Mouse (Mus musculus): ENCODE results near the gene Fam53b. TPM values are rescaled to one million over a fixed set of nuclear protein-coding genes. Genes with fewer than 3 reads are reported as not detected.

The Fam53b gene
- total RNA-seq, 2 experiments from 2014 or later = 29.6 to 38.3 TPM

DNA sequence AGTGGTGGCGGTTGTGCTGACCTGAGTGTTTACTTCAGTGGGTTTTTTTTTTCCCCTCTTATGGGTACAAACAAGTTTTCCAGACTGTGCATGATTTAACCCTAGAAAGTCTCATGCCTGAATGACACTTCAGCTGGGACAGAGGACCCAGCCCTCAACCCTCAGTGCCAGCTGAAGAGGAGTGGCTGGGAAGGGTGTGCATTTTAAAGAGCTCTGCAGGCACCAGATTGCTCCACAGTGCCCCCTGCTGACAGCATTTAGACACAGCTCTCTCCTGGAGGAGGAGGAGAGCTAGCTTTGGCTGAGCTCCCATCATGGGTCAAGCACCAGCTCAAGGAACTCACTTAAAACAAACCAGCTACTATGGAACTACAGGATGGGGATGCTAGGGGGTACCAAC lies 2.8 kb downstream of the Fam53b start:
- DNase-seq = peak; percentile 96

DNA sequence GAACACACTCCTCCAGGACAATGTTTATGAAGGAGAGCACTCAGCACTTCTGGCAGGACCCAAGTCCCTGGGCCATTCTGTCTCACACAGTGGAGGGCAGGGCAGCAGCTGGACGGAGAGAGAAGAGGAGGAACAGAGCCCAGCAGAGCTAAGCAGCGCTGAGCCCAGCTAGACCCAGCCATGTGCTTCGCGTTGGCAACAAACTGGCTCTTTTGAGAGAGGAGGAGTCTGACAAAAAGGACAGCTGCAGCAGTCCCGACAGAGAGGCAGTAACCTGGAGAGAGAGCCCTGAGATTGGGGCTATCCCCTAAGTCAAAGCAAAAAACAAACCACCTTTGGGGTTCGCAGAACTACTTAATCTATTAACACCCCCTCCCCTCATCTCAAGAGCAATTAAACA lies 3.3 kb downstream of the Fam53b start:
- DNase-seq = peak; percentile 66

DNA sequence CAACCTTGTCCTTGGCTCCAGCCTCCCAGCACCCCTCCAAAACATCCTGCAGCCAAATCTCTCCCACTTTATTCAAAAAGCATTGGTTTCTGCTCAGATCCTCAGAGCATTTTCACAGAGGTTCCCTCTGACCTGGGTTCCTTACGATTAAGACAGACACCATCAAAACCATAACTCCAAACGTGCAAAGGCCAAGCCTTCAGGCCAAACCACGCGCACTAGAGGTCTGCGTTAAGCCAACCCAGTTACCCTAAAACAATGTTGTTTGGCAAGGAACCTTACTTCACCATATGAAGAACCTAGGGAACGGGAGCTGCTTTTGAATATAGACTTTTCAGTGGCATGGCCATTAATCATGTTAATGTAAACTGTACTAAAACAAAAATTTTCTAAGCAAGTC lies 4.0 kb downstream of the Fam53b start:
- no peak for DNase-seq

DNA sequence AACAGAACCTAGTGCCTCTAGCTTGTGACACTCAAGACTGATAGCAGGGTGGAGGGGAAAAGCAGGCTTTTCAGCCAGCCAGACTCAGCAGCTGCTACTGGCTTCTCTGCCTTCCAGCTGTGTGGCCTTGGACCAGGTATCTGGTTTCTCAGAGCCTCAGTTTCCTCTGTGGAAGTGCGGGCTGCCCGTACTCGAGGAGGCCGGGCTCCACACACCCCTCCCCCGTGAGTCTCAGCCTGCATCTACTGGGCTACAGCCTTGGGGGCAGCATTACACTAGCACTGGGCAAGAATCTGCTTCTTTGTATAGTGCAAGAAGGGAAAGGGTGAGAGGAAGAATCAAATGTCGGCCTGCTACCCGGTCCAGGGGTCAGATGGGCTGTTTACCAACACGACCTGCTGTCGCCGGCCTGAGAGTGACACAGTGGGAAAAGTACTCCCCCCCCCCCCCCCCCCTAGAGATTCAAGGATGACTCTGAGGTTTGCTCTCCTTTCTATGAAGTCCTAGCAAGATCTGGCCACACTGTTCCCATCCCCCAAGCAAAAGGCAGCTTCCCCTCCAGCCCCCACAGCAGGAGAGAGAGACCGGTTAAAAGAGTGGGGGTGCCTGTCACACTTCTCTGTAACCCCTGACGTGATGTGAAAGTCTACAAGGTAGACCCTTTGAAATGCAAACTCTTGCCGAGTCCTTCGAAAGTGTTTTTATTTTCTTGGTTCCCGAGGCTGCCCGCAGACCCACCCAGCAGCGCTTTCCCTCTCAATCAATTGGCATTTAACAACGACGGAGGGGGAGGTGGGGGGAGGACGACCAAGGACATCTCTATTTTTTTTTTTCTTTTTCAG lies 4.6 kb downstream of the Fam53b start:
- no peak for DNase-seq

DNA sequence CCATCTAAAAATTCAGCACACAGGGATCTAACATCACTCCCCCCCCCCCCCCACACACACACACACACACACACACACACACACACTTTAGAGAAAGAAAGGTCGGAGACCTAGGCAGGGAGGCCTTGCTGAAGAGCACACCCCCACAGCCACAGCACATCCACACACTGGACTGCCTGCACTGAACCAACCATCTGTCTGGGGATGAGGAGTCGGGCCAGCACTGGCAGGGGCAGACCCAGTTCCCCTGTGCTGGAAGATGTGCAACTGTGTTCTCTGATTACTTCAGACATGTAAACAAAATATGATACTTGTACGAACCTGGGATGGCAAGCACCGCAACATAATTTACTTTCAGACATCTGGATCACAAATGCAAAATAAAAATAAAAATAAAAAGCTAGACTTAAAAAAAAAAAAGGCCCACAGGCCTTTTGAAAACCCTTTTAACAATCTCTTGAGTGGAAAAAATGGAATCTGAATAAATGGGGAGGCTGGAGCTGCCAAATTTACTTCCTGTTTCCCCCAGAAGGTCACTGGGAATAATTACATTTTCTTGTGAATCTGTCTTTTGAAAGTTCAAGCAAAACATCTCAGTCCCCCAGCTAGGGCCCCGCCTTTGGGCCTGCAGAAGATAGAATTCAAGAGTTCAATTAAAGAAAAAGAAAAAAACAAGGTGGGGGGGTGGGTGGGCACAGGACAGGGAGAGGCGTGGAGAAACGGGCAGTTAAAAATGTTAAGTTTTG lies 5.5 kb downstream of the Fam53b start:
- DNase-seq = no peak

DNA sequence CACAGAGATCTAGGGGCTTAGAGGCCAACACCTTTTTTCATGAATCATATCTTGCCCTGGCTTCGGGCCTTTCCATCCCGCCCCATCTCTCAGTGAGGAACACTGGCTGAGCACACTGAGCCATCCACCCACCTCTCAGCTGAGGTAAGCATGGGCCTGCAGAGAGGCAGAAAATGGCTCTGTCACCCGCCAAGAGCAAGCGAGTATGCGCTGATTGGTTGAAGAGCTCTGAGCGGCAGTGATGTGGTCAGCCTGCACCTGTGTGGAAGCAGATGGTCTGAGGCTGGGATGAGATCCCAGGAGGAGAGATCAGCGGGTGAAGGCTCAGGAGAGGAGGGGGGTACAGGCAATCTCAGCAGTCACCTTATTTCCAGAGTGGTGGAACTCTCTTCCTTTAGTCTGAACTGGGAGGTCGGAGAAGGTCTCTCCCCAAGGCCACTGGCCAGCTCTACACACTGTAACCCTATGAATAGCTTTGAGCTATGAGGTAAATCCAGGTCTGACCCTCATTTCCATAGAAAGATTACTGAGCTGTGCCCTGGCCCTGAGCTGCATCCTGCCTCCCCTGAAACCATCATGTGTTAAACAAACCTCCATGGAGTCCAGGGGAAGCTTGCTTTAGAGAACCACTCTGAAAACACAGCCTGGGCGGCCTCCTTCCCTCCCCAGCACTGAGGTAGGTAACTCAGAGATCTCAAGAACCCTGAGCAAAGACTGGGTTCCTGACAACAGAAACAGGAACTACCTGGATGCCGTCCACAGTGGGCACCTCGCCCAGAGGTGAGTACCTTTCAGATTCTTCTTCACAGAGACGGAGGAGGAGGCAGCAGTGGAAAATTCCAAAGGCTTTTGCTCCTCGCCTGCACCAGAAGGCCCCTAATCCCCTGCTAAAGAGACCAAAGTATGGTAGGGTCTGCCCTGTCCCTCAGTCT lies 6.5 kb downstream of the Fam53b start:
- no peak for DNase-seq

DNA sequence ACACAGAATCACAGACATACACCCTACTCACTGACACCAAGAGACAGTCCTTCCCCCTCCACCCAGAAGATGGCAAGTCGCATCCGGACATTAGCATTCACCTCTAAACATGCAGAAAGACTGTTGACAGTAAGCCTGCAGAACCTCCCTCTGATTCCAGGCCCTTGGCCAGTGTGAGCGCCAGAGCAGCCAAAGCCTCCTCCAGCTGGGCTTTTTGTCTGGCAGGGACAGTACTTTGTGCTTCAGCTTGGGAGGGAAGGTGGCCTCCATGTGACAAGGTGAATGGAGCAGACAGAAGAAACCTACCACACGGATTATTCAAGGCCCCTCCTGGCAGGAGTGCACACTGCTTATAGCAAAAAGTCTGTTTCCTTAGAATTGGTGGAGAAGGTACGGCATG lies 7.4 kb downstream of the Fam53b start:
- peak; percentile 72 for DNase-seq

DNA sequence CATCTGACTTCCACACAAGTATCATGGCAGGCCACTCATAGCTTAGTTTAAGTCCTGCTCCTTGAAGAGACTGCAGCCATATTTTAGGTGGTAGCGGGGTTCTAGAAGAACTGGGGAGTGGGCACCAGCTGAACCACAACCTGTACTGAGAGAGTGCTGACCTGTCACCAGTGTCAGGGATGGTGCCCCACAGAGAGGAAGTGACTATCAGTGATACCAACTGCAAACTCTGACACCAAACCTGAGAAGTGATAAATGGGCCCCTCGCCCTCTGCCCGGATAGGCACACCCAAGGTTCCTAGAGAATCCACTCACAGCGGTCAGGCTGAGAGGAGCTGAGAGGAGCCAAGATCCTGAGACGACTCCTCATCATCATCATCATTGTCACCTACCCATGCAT lies 8.7 kb downstream of the Fam53b start:
- no peak for DNase-seq

DNA sequence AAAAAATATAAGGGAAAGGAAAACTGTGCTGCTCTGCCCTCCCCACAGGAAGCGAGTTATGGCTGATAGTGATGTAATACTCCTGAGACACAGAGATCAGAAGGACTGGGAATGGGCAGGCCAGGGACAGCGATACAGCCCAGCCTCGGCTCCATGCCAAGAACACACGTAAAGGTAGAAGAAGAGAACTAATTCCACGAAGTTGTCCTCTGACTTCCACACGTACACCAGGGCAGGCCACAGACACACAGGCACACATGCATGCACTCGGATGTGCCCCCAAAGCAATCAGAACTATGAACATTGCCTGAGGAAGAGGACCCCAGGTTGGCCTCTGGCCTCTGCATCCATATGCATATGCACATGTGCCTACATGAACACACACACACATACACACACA lies 9.2 kb downstream of the Fam53b start:
- DNase-seq = peak; percentile 55

DNA sequence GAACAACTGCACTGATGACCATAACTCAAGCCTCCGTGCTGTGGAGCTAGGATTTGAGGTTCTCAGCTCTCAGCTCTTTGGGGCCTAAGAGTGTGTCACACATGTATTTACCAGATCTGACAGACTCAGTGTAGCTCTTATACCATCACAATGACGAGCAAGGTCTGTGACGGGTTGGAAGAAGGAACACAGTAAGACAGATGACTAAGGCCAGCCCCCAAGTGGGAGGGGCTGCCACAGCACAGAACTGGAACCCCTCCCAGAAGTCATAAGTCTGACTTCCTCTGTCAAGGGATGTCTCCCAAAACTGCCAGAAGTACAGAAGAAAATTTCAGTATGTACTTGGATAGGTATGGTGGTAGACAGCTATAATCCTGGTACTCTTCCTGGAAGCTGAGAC lies 9.7 kb downstream of the Fam53b start:
- peak; percentile 47 for DNase-seq

DNA sequence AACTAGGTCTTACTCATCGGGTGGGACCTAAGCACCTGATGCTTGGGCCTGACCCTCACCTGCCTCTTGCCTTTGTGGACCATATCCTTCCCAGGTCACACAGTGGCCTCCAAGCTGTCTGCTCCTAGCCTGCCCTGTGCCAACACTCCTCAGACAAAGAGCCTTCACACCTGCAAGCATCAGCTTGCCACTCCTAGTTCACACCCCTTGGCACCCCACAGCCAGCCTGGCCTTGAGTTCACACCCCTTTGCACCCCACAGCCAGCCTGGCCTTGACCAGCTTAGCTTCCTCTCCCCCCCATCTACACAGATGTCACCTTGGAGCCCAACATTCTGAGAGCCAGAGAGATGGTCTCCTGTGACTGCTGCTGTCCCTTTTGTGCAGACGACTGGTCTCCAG lies 10.3 kb downstream of the Fam53b start:
- no peak for DNase-seq

DNA sequence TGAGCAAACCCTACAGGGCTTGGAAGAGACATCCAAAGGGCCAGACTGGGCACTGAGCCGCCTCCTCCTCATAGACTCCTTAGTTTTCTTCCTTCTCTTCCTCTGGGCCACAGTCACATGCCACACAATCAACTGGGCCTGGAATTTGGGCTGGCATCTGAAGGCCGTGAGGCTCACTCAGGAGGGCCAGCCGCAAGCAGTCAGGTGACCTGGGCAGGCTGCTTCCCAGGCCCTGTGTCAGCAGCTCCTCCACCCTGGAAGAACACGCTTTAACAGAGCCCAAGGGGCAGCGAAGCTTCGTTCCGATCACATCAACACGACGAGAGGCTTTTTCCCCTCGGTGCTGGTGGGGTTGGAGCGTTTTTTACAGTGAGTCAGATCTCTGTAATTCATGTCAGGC lies 11.0 kb downstream of the Fam53b start:
- no peak for DNase-seq

DNA sequence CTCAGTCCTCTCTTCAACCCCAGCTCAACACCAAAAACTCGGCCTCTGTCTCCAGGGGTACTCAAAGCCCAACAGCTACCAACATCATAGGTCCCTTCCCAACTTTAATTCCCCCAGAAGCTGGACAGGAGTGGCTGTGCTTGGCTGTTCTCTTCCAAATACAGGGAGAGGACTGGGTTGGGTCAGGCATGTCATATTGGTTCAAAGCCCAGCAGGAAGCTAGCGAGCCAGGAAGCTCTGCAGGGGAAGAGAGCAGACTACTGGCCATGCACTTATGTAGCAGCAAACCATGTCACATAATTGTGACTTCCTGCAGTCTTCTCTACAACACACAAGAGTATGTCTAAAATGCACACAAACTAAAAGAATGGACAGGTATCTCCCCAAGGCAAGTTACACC lies 11.6 kb downstream of the Fam53b start:
- no peak for DNase-seq

DNA sequence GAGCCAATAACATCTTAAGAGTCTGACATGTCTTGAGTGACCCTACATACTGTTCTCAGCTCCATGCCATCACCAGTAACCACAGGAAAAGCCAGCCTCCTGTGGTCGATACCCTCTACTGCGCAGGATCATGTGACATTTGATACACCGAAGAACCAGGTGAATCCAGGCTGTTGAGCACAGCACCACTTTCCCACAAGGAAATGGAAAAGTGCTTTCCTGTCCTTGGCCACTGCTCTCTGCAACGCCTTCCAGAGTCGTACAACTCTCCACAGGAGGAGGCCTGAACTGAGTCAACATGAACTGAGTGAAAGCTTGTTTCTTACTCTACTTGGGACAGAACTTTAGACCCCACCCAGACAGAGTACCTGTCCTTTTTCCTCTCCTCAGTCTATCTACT lies 12.2 kb downstream of the Fam53b start:
- DNase-seq = no peak

DNA sequence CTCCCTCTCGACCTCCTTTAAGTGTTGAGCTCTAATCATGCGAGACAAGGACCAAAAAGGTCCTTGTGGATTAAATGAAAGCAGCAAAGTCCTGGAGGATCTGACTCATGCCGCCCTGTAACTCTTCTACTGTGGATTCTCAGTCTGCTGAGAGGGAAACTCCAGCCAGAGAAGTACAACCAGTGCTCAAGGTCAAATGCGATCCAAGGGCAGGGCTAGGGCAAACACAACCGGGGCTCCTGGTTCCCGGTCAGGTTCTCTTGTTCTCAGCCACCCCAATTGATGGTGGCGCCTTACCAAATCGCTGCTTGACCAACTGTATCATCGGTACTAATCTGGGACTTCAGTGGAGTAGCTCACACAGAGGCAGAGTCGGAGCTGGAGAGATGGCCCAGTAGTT lies 12.8 kb downstream of the Fam53b start:
- DNase-seq = no peak

DNA sequence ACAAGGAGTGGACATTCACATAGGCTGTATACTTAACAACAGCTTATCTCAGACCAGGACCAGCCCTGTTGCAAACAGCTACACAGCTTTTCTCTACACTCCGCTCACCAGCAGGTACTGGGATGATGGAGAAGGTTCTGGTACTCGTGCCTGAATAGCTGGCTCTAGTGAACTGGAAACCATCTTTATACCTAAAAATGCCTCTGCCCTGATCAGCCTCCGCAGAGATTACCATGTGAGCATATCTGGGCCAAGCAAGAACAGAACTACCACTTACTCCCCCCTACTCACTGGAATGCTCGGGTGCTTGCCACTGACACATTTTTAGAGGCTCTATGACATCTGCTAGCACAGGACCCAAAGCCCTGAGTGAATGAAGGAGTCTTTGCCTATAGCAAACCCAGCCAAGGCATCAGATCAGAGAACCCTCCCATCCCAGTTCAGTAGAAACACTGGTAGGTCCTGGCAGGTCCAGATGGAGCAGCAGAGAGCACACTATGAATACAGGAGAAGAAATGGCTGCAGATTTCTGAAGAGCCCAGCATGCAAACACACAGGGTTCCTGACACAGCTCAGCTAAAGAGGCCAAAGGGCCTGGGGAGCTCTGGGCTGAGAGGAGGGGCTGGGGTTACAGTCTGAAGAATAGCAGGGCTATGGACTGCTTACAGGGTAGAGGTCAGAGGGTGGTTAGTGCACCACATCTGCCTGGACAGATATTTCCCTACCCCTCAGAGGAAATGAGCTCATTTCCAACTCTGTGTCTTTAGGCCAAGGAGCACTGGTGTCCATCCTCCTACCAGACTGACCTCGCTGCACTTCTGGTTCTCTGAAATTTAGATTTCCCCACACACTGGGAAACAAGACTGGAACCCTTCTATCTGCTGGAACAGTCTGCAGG lies 14.3 kb downstream of the Fam53b start:
- DNase-seq = peak; percentile 34

DNA sequence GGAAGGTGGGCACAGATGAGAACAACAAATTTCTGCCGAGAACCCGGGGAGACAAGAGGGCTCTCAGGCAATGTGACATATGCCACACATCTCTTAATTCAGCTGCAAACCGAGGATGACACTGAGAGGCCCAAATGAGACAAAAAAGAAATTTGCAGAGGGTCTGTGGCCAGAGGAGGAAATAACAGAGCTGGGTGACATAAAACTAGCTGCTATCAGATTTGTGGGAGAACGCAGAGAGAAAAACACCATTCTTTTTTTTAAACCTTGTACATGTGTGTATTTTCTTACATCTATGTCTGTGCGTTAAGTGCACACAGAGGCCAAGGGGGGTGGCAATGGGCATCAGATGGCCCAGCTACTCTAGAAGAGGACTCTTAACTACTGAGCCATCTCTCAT lies 18.5 kb downstream of the Fam53b start:
- DNase-seq = no peak

DNA sequence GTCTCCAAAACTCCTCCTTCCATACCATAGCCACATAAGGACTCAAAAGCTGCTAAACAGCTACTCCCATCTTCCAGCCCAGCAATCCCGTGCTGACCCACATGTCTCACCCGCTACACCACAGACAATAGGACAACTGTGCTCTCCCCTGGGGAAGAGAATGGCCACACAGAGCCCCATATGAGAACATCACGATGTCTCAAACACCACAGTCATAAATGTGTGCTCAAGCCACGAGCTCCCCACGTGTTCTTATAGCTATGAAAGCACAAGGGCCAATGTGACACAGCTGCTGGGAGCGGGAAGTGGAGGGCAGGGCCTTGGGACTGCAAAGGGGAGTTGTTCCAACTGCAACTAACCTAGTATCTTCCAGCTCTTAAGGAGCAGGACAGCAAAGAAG lies 20.2 kb downstream of the Fam53b start:
- no peak for DNase-seq

DNA sequence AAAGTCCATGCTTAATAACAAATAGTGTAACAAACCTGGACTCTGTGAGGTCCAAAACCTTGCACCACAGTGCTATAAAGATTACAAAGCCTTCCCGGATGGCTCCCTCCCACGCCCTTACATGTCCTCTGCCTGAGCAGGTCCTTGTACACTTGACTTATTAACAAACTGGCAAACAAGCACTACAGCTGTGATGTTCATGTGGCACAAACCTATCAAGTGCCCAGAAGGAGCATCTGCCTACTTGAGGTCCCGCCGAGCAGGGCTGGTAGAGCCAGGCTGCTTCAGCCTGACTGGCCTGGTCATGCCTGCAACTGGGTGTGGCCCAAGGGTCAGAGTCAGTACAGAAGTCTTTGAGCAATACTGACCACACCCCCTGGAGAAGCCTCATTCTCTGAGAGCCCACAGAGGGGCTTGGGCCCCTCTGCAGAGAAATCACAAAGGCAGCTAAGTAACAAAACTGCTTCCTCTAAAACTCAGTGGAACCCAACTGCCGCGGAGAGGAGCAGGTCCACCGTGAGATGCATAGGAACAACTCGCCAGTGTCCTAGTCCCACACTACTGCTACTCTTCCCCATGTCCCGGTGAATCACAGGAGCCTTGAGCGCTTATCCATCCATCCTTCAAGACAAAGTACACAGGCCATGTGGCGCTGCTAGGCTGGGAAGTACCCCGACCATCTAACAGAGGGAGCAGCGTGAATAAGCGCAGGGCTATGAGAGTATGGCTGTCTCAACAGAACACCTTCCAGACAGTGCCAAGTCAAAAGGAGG lies 23.1 kb downstream of the Fam53b start:
- DNase-seq = no peak

DNA sequence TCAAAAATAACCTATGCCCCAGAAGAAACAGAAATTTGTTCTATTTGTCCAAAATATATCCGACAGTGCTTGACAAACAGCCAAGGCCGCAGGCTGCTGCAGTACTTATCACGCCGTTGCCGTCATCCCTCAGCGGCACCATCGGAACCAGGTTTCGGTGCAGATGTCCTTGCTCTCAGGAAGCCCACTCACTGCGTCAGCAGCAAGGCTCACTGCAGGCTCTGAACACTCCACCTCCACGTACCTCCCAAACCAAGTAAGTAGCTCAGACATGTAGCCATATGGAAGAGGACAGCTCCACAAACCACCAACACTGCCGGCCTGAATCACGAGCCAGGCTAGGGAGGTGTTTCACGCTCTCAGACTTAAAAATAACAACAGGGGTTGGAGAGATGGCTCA lies 24.9 kb downstream of the Fam53b start:
- no peak for DNase-seq
